Mouse (Mus musculus): ENCODE data around the gene Tmem56. TPM values are rescaled to one million over a fixed set of nuclear protein-coding genes. Genes with fewer than 3 reads are reported as not detected.

Gene Tmem56
- polyA plus RNA-seq, 1 experiment from 2014 or later = 0.79 TPM

GRCm38 (mm10) chr3:121309429-121309828, 26.5 kb upstream of the Tmem56 start:
- Histone ChIP-seq H3K9me3 (no peaks in the 10 kb centered on the region), H3K4me1 (no peaks in the 10 kb centered on the region), H3K27me3 (replicated peaks) (no peaks in the 10 kb centered on the region), H3K4me3 (no peak overlapping the region), H3K4me2 (no peak overlapping the region), H3K36me3 (peaks cover 9% of the 10 kb centered on the region), H3K9ac (no peak overlapping the region), H3K27ac (replicated peaks) (no peak overlapping the region)
- 82% methylated on average over 4 of the region's 4 CpGs for WGBS
- no peak for ATAC-seq (ENCODE audit: extremely low read depth, insufficient number of reproducible peaks, low FRiP score, low TSS enrichment)

- Histone ChIP-seq H3K4me2 (no peak overlapping the region), H3K9ac (no peak overlapping the region), H3K4me1 (no peaks in the 10 kb centered on the region), H3K36me3 (peaks cover 9% of the 10 kb centered on the region), H3K4me3 (no peak overlapping the region), H3K27ac (replicated peaks) (no peak overlapping the region), H3K9me3 (no peaks in the 10 kb centered on the region), H3K27me3 (replicated peaks) (no peaks in the 10 kb centered on the region)
- 86% methylated on average over 5 of the region's 5 CpGs for WGBS
- ATAC-seq (ENCODE audit: extremely low read depth, insufficient number of reproducible peaks, low FRiP score, low TSS enrichment) = no peak
Observed at GRCm38 (mm10) chr3:121308935-121309334, 26.0 kb upstream of the Tmem56 start.

- H3K9ac ChIP-seq = no peak overlapping the region
- H3K4me2 ChIP-seq = no peak overlapping the region
- ATAC-seq (ENCODE audit: extremely low read depth, insufficient number of reproducible peaks, low FRiP score, low TSS enrichment) = no peak
- no peaks in the 10 kb centered on the region for H3K27me3 ChIP-seq (replicated peaks)
- peaks cover 13% of the 10 kb centered on the region for H3K36me3 ChIP-seq
- H3K27ac ChIP-seq (replicated peaks) = no peak overlapping the region
- no peaks in the 10 kb centered on the region for H3K4me1 ChIP-seq
- WGBS = 71% methylated on average over 7 of the region's 7 CpGs
- no peak overlapping the region for H3K4me3 ChIP-seq
- no peaks in the 10 kb centered on the region for H3K9me3 ChIP-seq
Observed at GRCm38 (mm10) chr3:121307532-121308234, 24.8 kb upstream of the Tmem56 start.

- no peaks in the 10 kb centered on the region for H3K27me3 ChIP-seq (replicated peaks)
- peaks cover 18% of the 10 kb centered on the region for H3K36me3 ChIP-seq
- H3K9ac ChIP-seq = no peak overlapping the region
- WGBS = 88% methylated on average over 7 of the region's 7 CpGs
- no peaks in the 10 kb centered on the region for H3K9me3 ChIP-seq
- H3K4me3 ChIP-seq = no peak overlapping the region
- H3K4me1 ChIP-seq = no peaks in the 10 kb centered on the region
- no peak overlapping the region for H3K4me2 ChIP-seq
- no peak overlapping the region for H3K27ac ChIP-seq (replicated peaks)
- no peak for ATAC-seq (ENCODE audit: extremely low read depth, insufficient number of reproducible peaks, low FRiP score, low TSS enrichment)
Observed at GRCm38 (mm10) chr3:121306641-121307040, 23.7 kb upstream of the Tmem56 start.

- peaks cover 10% of the 10 kb centered on the region for H3K4me1 ChIP-seq
- H3K27me3 ChIP-seq (replicated peaks) = no peaks in the 10 kb centered on the region
- H3K36me3 ChIP-seq = 0 out of 2 replicates have a peak, but pooled peaks cover 3% of the 10 kb centered on the region
- H3K4me3 ChIP-seq = no peak overlapping the region
- H3K9me3 ChIP-seq = no peaks in the 10 kb centered on the region
- no peak for ATAC-seq (ENCODE audit: extremely low read depth, insufficient number of reproducible peaks, low FRiP score, low TSS enrichment)
- 91% methylated on average over 2 of the region's 2 CpGs for WGBS
- no peak overlapping the region for H3K4me2 ChIP-seq
- H3K9ac ChIP-seq = no peak overlapping the region
- H3K27ac ChIP-seq (replicated peaks) = no peak overlapping the region
Observed at GRCm38 (mm10) chr3:121294200-121294599, 11.3 kb upstream of the Tmem56 start.

- peak within 1 kb of the TSS; percentile 97 for H3K27ac ChIP-seq (replicated peaks)
- peak within 1 kb of the TSS; percentile 85 for H3K9ac ChIP-seq
- H3K4me1 ChIP-seq = peaks cover 10% of the 10 kb centered on the region
- peak; percentile 95 for ATAC-seq (ENCODE audit: extremely low read depth, insufficient number of reproducible peaks, low FRiP score, low TSS enrichment)
- H3K9me3 ChIP-seq = no peaks in the 10 kb centered on the region
- H3K36me3 ChIP-seq = no peaks in the 10 kb centered on the region
- WGBS = under 1% methylated on average over 42 of the region's 42 CpGs
- H3K4me3 ChIP-seq = peak within 1 kb of the TSS; percentile 69
- peak within 1 kb of the TSS; percentile 77 for H3K4me2 ChIP-seq
- H3K27me3 ChIP-seq (replicated peaks) = no peaks in the 10 kb centered on the region
Observed at GRCm38 (mm10) chr3:121291560-121292258, 8.8 kb upstream of the Tmem56 start, which contains the start of gene Alg14. Alg14 (plus strand) TSS chr3:121291773.

- peak overlapping the region; percentile 77 for H3K4me2 ChIP-seq
- H3K4me1 ChIP-seq = peaks cover 10% of the 10 kb centered on the region
- no peaks in the 10 kb centered on the region for H3K36me3 ChIP-seq
- H3K9me3 ChIP-seq = no peaks in the 10 kb centered on the region
- no peaks in the 10 kb centered on the region for H3K27me3 ChIP-seq (replicated peaks)
- no peak for ATAC-seq (ENCODE audit: extremely low read depth, insufficient number of reproducible peaks, low FRiP score, low TSS enrichment)
- H3K9ac ChIP-seq = peak overlapping the region; percentile 85
- H3K4me3 ChIP-seq = peak overlapping the region; percentile 69
- WGBS = 6% methylated on average over 7 of the region's 7 CpGs
- peak overlapping the region; percentile 97 for H3K27ac ChIP-seq (replicated peaks)
Observed at GRCm38 (mm10) chr3:121291225-121291559, 8.3 kb upstream of the Tmem56 start.

- no peak for ATAC-seq (ENCODE audit: extremely low read depth, insufficient number of reproducible peaks, low FRiP score, low TSS enrichment)
- peak overlapping the region; percentile 97 for H3K27ac ChIP-seq (replicated peaks)
- peak overlapping the region; percentile 69 for H3K4me3 ChIP-seq
- H3K27me3 ChIP-seq (replicated peaks) = no peaks in the 10 kb centered on the region
- peaks cover 10% of the 10 kb centered on the region for H3K4me1 ChIP-seq
- H3K9me3 ChIP-seq = no peaks in the 10 kb centered on the region
- WGBS = 66% methylated on average over 8 of the region's 8 CpGs
- H3K36me3 ChIP-seq = no peaks in the 10 kb centered on the region
- H3K4me2 ChIP-seq = peak overlapping the region; percentile 77
- peak overlapping the region; percentile 85 for H3K9ac ChIP-seq
Observed at GRCm38 (mm10) chr3:121290681-121291080, 7.8 kb upstream of the Tmem56 start.

- no peak overlapping the region for H3K4me3 ChIP-seq
- H3K4me1 ChIP-seq = peaks cover 6% of the 10 kb centered on the region
- no peak overlapping the region for H3K4me2 ChIP-seq
- 85% methylated on average over 2 of the region's 2 CpGs for WGBS
- H3K36me3 ChIP-seq = no peaks in the 10 kb centered on the region
- no peak for ATAC-seq (ENCODE audit: extremely low read depth, insufficient number of reproducible peaks, low FRiP score, low TSS enrichment)
- no peak overlapping the region for H3K27ac ChIP-seq (replicated peaks)
- H3K27me3 ChIP-seq (replicated peaks) = no peaks in the 10 kb centered on the region
- no peaks in the 10 kb centered on the region for H3K9me3 ChIP-seq
- H3K9ac ChIP-seq = no peak overlapping the region
Observed at GRCm38 (mm10) chr3:121287151-121287550, 4.3 kb upstream of the Tmem56 start.

- ATAC-seq (ENCODE audit: extremely low read depth, insufficient number of reproducible peaks, low FRiP score, low TSS enrichment) = no peak
- 89% methylated on average over 6 of the region's 6 CpGs for WGBS
- Histone ChIP-seq H3K4me2 (no peak overlapping the region), H3K36me3 (no peaks in the 10 kb centered on the region), H3K4me3 (no peak overlapping the region), H3K9me3 (no peaks in the 10 kb centered on the region), H3K27me3 (replicated peaks) (no peaks in the 10 kb centered on the region), H3K4me1 (no peaks in the 10 kb centered on the region), H3K9ac (no peak overlapping the region), H3K27ac (replicated peaks) (no peak overlapping the region)
Observed at GRCm38 (mm10) chr3:121285219-121285618, 2.3 kb upstream of the Tmem56 start.

- no peak overlapping the region for H3K4me2 ChIP-seq
- H3K36me3 ChIP-seq = no peaks in the 10 kb centered on the region
- no peaks in the 10 kb centered on the region for H3K4me1 ChIP-seq
- no peak overlapping the region for H3K27ac ChIP-seq (replicated peaks)
- no peak for ATAC-seq (ENCODE audit: extremely low read depth, insufficient number of reproducible peaks, low FRiP score, low TSS enrichment)
- H3K27me3 ChIP-seq (replicated peaks) = no peaks in the 10 kb centered on the region
- H3K9ac ChIP-seq = no peak overlapping the region
- WGBS = 88% methylated on average over 14 of the region's 14 CpGs
- no peaks in the 10 kb centered on the region for H3K9me3 ChIP-seq
- no peak overlapping the region for H3K4me3 ChIP-seq
Observed at GRCm38 (mm10) chr3:121279679-121280078, 3.2 kb downstream of the Tmem56 start.

GRCm38 (mm10) chr3:121277557-121277956, 5.3 kb downstream of the Tmem56 start:
- ATAC-seq (ENCODE audit: extremely low read depth, insufficient number of reproducible peaks, low FRiP score, low TSS enrichment) = no peak
- H3K4me2 ChIP-seq = no peak overlapping the region
- no peak overlapping the region for H3K4me3 ChIP-seq
- H3K36me3 ChIP-seq = no peaks in the 10 kb centered on the region
- no peaks in the 10 kb centered on the region for H3K4me1 ChIP-seq
- no peak overlapping the region for H3K9ac ChIP-seq
- no peaks in the 10 kb centered on the region for H3K27me3 ChIP-seq (replicated peaks)
- H3K9me3 ChIP-seq = no peaks in the 10 kb centered on the region
- no peak overlapping the region for H3K27ac ChIP-seq (replicated peaks)
- WGBS = 71% methylated on average over 4 of the region's 4 CpGs
